Mouse (Mus musculus): Measurements from ENCODE around the gene F2r. TPM values are rescaled to one million over a fixed set of nuclear protein-coding genes. Genes with fewer than 3 reads are reported as not detected.

Gene F2r
- polyA plus RNA-seq, 1 experiment, result 116 TPM

GRCm38 (mm10) chr13:95617671-95618171 is 566 bp downstream of the F2r start:
- WGBS, result 2% methylated on average over 21 of the region's 21 CpGs
- no peak for TF ChIP-seq POLR2A (IDR thresholded peaks at IDR 0.05; ENCODE audit: borderline replicate concordance, extremely low read depth, low read depth, low read length)
- TF ChIP-seq CTCF (IDR thresholded peaks at IDR 0.05; ENCODE audit: insufficient read depth, low read length), result no peak
- DNase-seq, result no peak
- no peaks in the 10 kb centered on the region; the same call in 1 of the 2 replicates for H3K4me1 ChIP-seq (ENCODE audit: control insufficient read depth, insufficient read depth, low read length)
- peak overlapping the region; percentile 73 for H3K4me3 ChIP-seq (replicated peaks; ENCODE audit: extremely low read depth, low read depth, low read length)

- 26% methylated on average over 17 of the region's 17 CpGs for WGBS
- no peak for DNase-seq
- H3K4me3 ChIP-seq (replicated peaks; ENCODE audit: extremely low read depth, low read depth, low read length), result peak overlapping the region; percentile 73
- TF ChIP-seq CTCF (IDR thresholded peaks at IDR 0.05; ENCODE audit: insufficient read depth, low read length) (no peak), POLR2A (IDR thresholded peaks at IDR 0.05; ENCODE audit: borderline replicate concordance, extremely low read depth, low read depth, low read length) (no peak)
- H3K4me1 ChIP-seq (ENCODE audit: control insufficient read depth, insufficient read depth, low read length), result peaks cover under 1% of the 10 kb centered on the region; the same call in 1 of the 2 replicates
These were observed 1.1 kb downstream of the F2r start for GRCm38 (mm10) chr13:95617082-95617670.

GRCm38 (mm10) chr13:95616512-95616911 is 1.8 kb downstream of the F2r start:
- TF ChIP-seq POLR2A (IDR thresholded peaks at IDR 0.05; ENCODE audit: borderline replicate concordance, extremely low read depth, low read depth, low read length) (no peak), CTCF (IDR thresholded peaks at IDR 0.05; ENCODE audit: insufficient read depth, low read length) (no peak)
- Histone ChIP-seq H3K4me1 (ENCODE audit: control insufficient read depth, insufficient read depth, low read length) (peaks cover 5% of the 10 kb centered on the region), H3K4me3 (replicated peaks; ENCODE audit: extremely low read depth, low read depth, low read length) (peak overlapping the region; percentile 41)
- 53% methylated on average over 11 of the region's 11 CpGs for whole genome bisulfite sequencing
- DNase-seq, result no peak

- no peak overlapping the region for H3K4me3 ChIP-seq (replicated peaks; ENCODE audit: extremely low read depth, low read depth, low read length)
- peaks cover 7% of the 10 kb centered on the region for H3K4me1 ChIP-seq (ENCODE audit: control insufficient read depth, insufficient read depth, low read length)
- TF ChIP-seq CTCF (IDR thresholded peaks at IDR 0.05; ENCODE audit: insufficient read depth, low read length) (no peak), POLR2A (IDR thresholded peaks at IDR 0.05; ENCODE audit: borderline replicate concordance, extremely low read depth, low read depth, low read length) (no peak)
- DNase-seq, result no peak
- 63% methylated on average over 6 of the region's 6 CpGs for WGBS
These were observed 3.5 kb downstream of the F2r start for GRCm38 (mm10) chr13:95614757-95615156.

GRCm38 (mm10) chr13:95612243-95612642 is 6.0 kb downstream of the F2r start:
- H3K4me1 ChIP-seq (ENCODE audit: control insufficient read depth, insufficient read depth, low read length), result peaks cover 7% of the 10 kb centered on the region
- no peak for DNase-seq
- no peak overlapping the region for H3K4me3 ChIP-seq (replicated peaks; ENCODE audit: extremely low read depth, low read depth, low read length)
- TF ChIP-seq POLR2A (IDR thresholded peaks at IDR 0.05; ENCODE audit: borderline replicate concordance, extremely low read depth, low read depth, low read length), result no peak
- TF ChIP-seq CTCF (IDR thresholded peaks at IDR 0.05; ENCODE audit: insufficient read depth, low read length), result no peak
- 79% methylated on average over 10 of the region's 10 CpGs for WGBS

- DNase-seq, result no peak
- TF ChIP-seq CTCF (IDR thresholded peaks at IDR 0.05; ENCODE audit: insufficient read depth, low read length) (no peak), POLR2A (IDR thresholded peaks at IDR 0.05; ENCODE audit: borderline replicate concordance, extremely low read depth, low read depth, low read length) (no peak)
- Histone ChIP-seq H3K4me1 (ENCODE audit: control insufficient read depth, insufficient read depth, low read length) (peaks cover 7% of the 10 kb centered on the region), H3K4me3 (replicated peaks; ENCODE audit: extremely low read depth, low read depth, low read length) (no peak overlapping the region)
- 80% methylated on average over 4 of the region's 4 CpGs for WGBS
These were observed 6.5 kb downstream of the F2r start for GRCm38 (mm10) chr13:95611752-95612151.

- TF ChIP-seq CTCF (IDR thresholded peaks at IDR 0.05; ENCODE audit: insufficient read depth, low read length), result no peak
- no peak for TF ChIP-seq POLR2A (IDR thresholded peaks at IDR 0.05; ENCODE audit: borderline replicate concordance, extremely low read depth, low read depth, low read length)
- WGBS, result 60% methylated on average over 16 of the region's 16 CpGs
- peak; percentile 55 for DNase-seq
- Histone ChIP-seq H3K4me3 (replicated peaks; ENCODE audit: extremely low read depth, low read depth, low read length) (no peak overlapping the region), H3K4me1 (ENCODE audit: control insufficient read depth, insufficient read depth, low read length) (peaks cover 7% of the 10 kb centered on the region)
These were observed 7.3 kb downstream of the F2r start for GRCm38 (mm10) chr13:95610786-95611562.

- Histone ChIP-seq H3K4me1 (ENCODE audit: control insufficient read depth, insufficient read depth, low read length) (peaks cover 7% of the 10 kb centered on the region), H3K4me3 (replicated peaks; ENCODE audit: extremely low read depth, low read depth, low read length) (no peak overlapping the region)
- no peak for TF ChIP-seq POLR2A (IDR thresholded peaks at IDR 0.05; ENCODE audit: borderline replicate concordance, extremely low read depth, low read depth, low read length)
- no peak for TF ChIP-seq CTCF (IDR thresholded peaks at IDR 0.05; ENCODE audit: insufficient read depth, low read length)
- DNase-seq, result no peak
- 83% methylated on average over 2 of the region's 2 CpGs for WGBS
These were observed 9.2 kb downstream of the F2r start for GRCm38 (mm10) chr13:95609088-95609420.

GRCm38 (mm10) chr13:95608416-95609087 is 9.7 kb downstream of the F2r start:
- 70% methylated on average over 6 of the region's 6 CpGs for WGBS

More at GRCm38 (mm10) chr13:95608416-95609087, 9.7 kb downstream of the F2r start:
- TF ChIP-seq POLR2A (IDR thresholded peaks at IDR 0.05; ENCODE audit: borderline replicate concordance, extremely low read depth, low read depth, low read length), result no peak
- TF ChIP-seq CTCF (IDR thresholded peaks at IDR 0.05; ENCODE audit: insufficient read depth, low read length), result no peak
- Histone ChIP-seq H3K4me3 (replicated peaks; ENCODE audit: extremely low read depth, low read depth, low read length) (no peak overlapping the region), H3K4me1 (ENCODE audit: control insufficient read depth, insufficient read depth, low read length) (peaks cover 7% of the 10 kb centered on the region)
- no peak for DNase-seq
